Comparison of ENCODE assay signal across 16 mouse cellular contexts in genomic region chr5:43526874-43527584, GRCm38 (mm10). TPM values are rescaled to one million over a fixed set of nuclear protein-coding genes. Genes with fewer than 3 reads are reported as not detected.
DNase-seq lines count a peak whose midpoint lies in the region; ATAC-seq and TF ChIP-seq lines count a peak whose summit lies in the region.
"Had no signal": no experiment of that assay in that cellular context is flagged by ENCODE, and none has a peak within 500 bp of the region (broad histone marks: within the 10 kb centered on the region; RNA-seq: fewer than 3 reads in every experiment).

No protein-coding gene starts in this region.

- no peak for ATAC-seq in hindbrain, embryonic 13.5 days (ENCODE audit: low FRiP score)
- ATAC-seq: forebrain, embryonic 14.5 days had no signal

- H3K9me3 ChIP-seq in hindbrain, embryonic 13.5 days: no peaks in the 10 kb centered on the region
- H3K9me3 ChIP-seq: embryonic facial prominence, embryonic 12.5 days; hindbrain, embryonic 12.5 days; liver, embryonic 13.5 days had no signal

- H3K27ac ChIP-seq in gastrocnemius, adult 2 months: no peak overlapping the region
- no peak overlapping the region for H3K27ac ChIP-seq in hindbrain, embryonic 13.5 days
- H3K27ac ChIP-seq: embryonic facial prominence, embryonic 12.5 days; hindbrain, embryonic 12.5 days; liver, embryonic 13.5 days had no signal

- no peak for TF ChIP-seq CTCF in gastrocnemius, adult 2 months (IDR thresholded peaks at IDR 0.05)

- no peak overlapping the region for H3K9ac ChIP-seq in hindbrain, embryonic 13.5 days
- H3K9ac ChIP-seq: embryonic facial prominence, embryonic 12.5 days; hindbrain, embryonic 12.5 days; liver, embryonic 13.5 days had no signal

- DNase-seq in embryo, embryonic 11 days: peak; percentile 13
- no peak for DNase-seq in embryo, embryonic 10 days (ENCODE audit: low spot score)
- DNase-seq in retina, embryonic 14.5 days (ENCODE audit: low spot score): peak; percentile 42
- no peak for DNase-seq in retina, postnatal 1 day
- peak; percentile 57 to 69 for DNase-seq in kidney, postnatal 4 days
- no peak for DNase-seq in gastrocnemius, adult 2 months
- DNase-seq in left cerebral cortex, adult 18-20 months (ENCODE audit: low spot score in 2 of 2): no peak
- DNase-seq: cerebellum, adult 2 months; liver, embryonic 13.5 days; thymus, adult 18-20 months had no signal

- H3K27me3 ChIP-seq in hindbrain, embryonic 13.5 days: no peaks in the 10 kb centered on the region
- H3K27me3 ChIP-seq: embryonic facial prominence, embryonic 12.5 days; hindbrain, embryonic 12.5 days; liver, embryonic 13.5 days had no signal

- no peak overlapping the region for H3K4me2 ChIP-seq in hindbrain, embryonic 13.5 days
- H3K4me2 ChIP-seq: embryonic facial prominence, embryonic 12.5 days; heart, embryonic 11.5 days; hindbrain, embryonic 12.5 days; liver, embryonic 13.5 days had no signal

- H3K4me1 ChIP-seq in hindbrain, embryonic 13.5 days (replicated peaks): no peaks in the 10 kb centered on the region
- H3K4me1 ChIP-seq: hindbrain, embryonic 12.5 days; liver, embryonic 13.5 days had no signal

- intact Hi-C loops in gastrocnemius, adult 2 months (cut with DNase I): no loop called here

- H3K4me3 ChIP-seq in gastrocnemius, adult 2 months: no peak overlapping the region
- no peak overlapping the region for H3K4me3 ChIP-seq in hindbrain, embryonic 13.5 days
- H3K4me3 ChIP-seq: embryonic facial prominence, embryonic 12.5 days; hindbrain, embryonic 12.5 days; liver, embryonic 13.5 days had no signal

- H3K36me3 ChIP-seq in hindbrain, embryonic 13.5 days: no peaks in the 10 kb centered on the region
- H3K36me3 ChIP-seq: embryonic facial prominence, embryonic 12.5 days; hindbrain, embryonic 12.5 days; liver, embryonic 13.5 days had no signal

- 64% methylated on average over 6 of the region's 6 CpGs for WGBS in hindbrain, embryonic 13.5 days

RNA-seq across cellular contexts. Expression of gene C1qtnf7, which starts 11.7 kb away (rescaled TPM):
- 1 to 10 TPM in 1 of 2 experiments, under 1 TPM in 1; 0.51 to 1.4 TPM for total RNA-seq in gastrocnemius, adult 2 months (2021)
- polyA plus RNA-seq in hindbrain, embryonic 13.5 days (2015; fragmentation: Nextera tagmentation; extraction: Ambion mirVana): 0.98 and 2.2 TPM in 2 replicates
- total RNA-seq in left cerebral cortex, adult 18-20 months (2021): 1 to 10 TPM; 1.3 to 2.2 TPM
- polyA plus RNA-seq: C2C12 had no signal

Comparison
In these comparisons a context has a peak if more than half of its experiments do, and no peak if none do; other contexts are left out.
1. DNase-seq: peak in embryo, embryonic 11 days (single experiment), retina, embryonic 14.5 days (single experiment) and kidney, postnatal 4 days (2 of 2); none in embryo, embryonic 10 days (single experiment), retina, postnatal 1 day (single experiment), gastrocnemius, adult 2 months (single experiment) and left cerebral cortex, adult 18-20 months (0 of 2).